Mouse (Mus musculus) G1E-ER4 (cell line): Measurements from ENCODE around the gene Apba1. TPM values are rescaled to one million over a fixed set of nuclear protein-coding genes. Genes with fewer than 3 reads are reported as not detected.

ENCODE experiments used
- GATA1 ChIP-seq: IDR thresholded peaks from one replicate; pipeline ENCODE4 v1.8.0; 2012; ENCODE audit warnings: low read length, inconsistent platforms
- polyA plus RNA-seq: library from polyadenylated mRNA; stranded (reverse); fragments of >175 nt; gene quantifications from 2 replicates; pipeline ENCODE4 v1.2.3, GENCODE M21; 2012

Gene Apba1
- polyA plus RNA-seq, 1 experiment: 0.04 TPM

- no peak for TF ChIP-seq GATA1
Measured at GRCm38 (mm10) chr19:23833685-23834682, 75.3 kb downstream of the Apba1 start.

DNA sequence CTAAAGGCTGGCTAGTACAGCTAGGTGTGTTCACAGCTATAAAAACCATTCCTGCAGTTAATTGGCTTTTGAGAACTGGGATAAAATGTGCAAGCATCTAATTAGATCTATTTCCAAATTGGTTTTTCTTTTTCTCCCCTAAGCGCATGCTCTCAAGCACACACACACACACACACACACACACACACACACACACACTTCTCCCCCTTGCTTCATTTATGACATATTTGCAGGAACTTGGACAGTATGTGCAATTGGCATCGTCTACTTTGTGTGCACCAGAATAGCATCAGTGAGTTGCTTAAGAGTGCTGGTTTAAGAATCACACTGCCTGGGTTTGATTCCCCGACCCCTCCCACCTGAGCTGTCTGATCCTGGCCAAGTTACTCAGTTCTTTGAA is 76.0 kb downstream of the Apba1 start:
- no peak for TF ChIP-seq GATA1

DNA sequence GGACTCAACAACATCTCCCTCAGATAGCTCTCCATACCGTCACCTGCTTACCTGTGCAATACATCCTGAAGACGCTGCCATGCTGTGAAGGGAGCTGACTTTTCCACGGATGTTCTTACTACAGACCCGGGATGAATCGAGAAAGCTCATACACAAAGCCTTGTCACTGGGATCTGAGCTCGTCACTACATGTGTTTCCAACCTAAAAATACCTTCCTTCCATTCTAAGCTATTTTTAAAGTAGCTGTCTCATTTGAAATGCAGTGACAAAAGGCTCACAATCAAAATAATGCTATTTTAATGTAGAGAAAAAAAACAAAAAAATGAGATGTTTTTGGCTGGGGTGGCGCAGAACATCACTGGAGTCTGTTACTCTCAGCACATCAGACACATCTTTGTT is 97.1 kb downstream of the Apba1 start:
- TF ChIP-seq GATA1: no peak

DNA sequence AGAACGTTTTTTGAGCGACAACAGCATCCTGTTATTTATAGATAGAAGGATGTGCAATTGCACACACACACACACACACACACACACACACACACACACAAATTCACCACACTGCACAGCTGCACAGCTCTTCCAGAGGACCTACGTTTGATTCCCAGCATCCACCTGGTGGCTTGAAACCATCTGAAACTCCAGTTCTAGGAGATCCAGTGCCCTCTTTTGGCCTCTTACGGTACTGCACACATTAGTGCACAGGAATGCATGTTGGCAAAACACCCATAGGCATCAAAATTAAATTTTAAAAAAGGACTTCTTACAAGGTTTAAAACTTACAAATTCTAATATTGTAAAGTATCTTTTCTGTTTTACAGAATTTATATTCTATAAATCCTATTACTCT is 99.4 kb downstream of the Apba1 start:
- TF ChIP-seq GATA1: no peak

DNA sequence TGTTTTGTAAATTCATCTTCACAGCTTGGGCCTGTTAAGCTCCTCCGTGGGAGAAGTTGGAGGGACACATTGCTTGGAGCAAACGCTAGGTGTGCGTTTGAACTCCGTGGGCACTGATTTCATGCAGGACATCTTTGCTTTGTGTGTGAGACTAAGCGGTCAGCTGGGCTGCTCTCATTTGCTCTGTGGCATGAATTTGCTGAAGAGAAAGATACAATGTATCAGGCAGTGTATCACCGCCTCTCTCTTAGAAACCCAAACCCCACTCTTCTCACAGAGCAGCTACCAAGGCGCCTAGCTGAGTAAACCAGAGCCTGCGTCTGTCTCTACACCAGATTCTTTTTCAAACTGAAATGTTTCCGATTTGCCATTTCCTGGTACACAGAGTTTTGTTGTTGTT is 100.1 kb downstream of the Apba1 start:
- no peak for TF ChIP-seq GATA1

- TF ChIP-seq GATA1: no peak
Measured at GRCm38 (mm10) chr19:23860151-23860820, 101.6 kb downstream of the Apba1 start.

DNA sequence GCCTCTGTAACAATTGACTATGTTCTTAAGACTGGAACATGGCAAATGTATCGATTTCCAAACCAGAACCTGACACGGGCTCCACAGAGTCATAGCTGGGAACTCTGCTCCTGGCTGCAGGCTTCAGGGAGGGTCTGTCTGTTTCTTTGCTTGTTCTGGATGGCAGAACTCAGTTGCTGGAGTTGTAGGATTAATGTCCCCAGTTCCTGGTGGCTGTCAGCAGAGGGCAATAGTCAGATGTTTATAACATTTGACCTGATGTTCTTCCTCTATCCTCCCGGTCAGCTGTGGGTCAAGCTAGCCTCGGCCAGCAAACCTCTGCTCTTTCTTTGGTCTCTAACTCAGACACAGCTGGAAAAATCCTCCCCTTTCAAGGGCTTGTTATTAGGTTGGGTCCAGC is 104.0 kb downstream of the Apba1 start:
- no peak for TF ChIP-seq GATA1

- no peak for TF ChIP-seq GATA1
Measured at GRCm38 (mm10) chr19:23863959-23864358, 105.3 kb downstream of the Apba1 start.

DNA sequence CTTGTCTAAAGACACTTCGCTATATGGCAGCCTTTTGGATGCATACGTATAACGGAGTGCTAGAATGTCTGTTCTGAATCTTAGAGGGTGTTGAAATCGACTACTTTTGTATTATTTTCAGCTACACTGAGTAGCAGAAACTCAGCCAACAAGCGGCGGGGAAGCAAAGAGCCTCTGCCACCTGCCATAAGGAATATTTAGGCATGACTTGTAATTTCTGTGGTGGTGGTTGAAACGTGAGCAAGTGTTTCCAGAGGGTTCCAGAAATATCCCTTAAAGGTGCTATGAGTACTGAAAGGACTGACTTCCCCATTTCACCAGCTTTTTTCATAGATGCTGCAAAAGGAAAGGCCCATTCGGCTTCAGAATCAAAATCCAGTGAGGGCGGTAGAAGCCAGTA is 107.4 kb downstream of the Apba1 start:
- no peak for TF ChIP-seq GATA1

- TF ChIP-seq GATA1: no peak
Measured at GRCm38 (mm10) chr19:23867052-23867451, 108.4 kb downstream of the Apba1 start.

DNA sequence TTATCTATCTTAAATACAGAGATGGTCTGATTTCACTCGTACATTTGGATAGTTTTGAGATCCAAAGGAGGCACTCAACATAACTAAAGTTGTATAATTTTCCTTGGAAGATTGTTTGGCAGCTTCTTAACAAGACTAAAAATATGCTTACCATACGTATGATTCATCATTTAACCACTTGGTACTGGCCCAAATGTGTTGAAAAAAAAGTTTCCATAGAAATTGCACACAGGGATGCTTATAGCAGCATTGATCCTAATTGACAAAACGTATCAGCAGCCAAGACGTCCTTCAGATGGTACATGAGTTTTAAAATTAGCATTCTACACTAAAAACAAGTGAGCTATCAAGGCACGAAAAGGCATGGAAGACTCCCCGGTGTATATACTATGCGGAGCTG is 108.9 kb downstream of the Apba1 start:
- TF ChIP-seq GATA1: no peak

GRCm38 (mm10) chr19:23874502-23874901 is 115.8 kb downstream of the Apba1 start:
- TF ChIP-seq GATA1: no peak

DNA sequence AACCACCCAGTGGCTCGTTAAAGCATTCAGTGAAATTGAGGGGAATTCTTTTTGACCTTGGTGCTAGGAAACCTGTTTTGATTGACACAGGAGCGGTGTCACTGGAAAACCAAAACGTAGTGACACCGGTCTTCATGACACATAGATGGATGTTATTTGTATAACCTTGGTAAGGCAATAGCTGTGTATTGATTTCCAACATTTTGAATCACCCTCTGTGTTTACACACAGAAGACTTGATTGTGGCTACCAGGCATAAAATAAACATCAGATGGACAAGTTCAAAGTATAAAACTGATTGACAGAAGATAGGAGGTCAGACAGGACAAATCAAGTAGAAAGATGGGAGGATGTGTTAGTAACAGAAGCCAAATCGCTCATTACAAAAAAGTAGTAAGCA is 117.1 kb downstream of the Apba1 start:
- no peak for TF ChIP-seq GATA1

GRCm38 (mm10) chr19:23879862-23880261 is 121.2 kb downstream of the Apba1 start:
- TF ChIP-seq GATA1: no peak

DNA sequence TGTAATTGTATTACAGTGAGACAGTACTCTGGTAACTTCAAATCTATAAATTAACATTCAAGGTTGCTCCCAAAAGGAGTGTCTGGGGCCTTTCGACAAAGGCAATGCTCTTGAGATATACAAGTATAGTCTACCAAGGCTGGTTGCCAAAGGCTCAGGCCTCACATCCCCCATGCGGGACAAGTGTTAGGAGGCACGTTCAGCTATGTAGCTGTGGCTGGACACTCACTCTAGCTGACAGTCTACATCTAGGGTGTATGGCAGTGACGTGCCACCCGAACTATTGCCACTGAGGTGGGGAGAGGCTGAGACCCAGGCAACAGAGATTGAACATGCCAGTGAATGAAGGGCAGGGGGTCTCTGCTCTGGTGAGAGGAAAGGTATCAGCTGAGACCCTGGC is 127.5 kb downstream of the Apba1 start:
- TF ChIP-seq GATA1: no peak

DNA sequence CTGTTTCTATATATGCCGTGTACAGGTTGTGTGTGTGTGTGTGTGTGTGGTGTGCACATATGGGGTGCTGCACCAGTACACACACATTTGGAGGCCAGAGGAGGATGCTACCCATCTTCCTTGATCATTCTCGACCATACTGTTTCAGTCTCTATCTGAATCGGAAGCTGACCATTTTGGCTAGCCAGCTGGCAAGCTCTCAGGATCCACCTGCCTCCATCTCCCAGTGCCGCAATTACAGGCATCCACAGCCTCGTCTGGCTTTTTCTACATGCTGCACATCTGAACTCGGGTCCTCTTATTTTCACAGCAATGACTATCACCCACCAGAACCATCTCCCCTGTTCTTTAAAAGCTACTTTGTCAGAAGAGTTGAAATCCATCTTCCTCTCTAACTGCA is 132.7 kb downstream of the Apba1 start:
- TF ChIP-seq GATA1: no peak

DNA sequence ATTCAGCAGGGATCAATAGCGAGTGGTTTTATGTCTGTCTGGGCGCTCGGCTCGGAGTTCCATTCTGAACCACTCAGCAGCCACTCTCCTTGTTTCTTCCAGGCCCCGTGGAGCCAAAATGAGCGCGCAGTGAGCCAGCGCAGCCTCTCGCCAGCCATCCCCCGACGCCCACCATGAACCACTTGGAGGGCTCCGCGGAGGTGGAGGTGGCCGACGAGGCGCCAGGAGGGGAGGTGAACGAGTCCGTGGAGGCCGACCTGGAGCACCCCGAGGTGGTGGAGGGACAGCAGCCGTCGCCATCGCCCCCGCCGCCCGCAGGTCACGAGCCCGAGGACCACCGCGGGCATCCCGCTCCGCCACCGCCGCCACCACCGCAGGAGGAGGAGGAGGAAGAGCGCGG is 133.9 kb downstream of the Apba1 start:
- no peak for TF ChIP-seq GATA1
